10 mouse cellular contexts compared by ENCODE assay signal in the genomic region with DNA sequence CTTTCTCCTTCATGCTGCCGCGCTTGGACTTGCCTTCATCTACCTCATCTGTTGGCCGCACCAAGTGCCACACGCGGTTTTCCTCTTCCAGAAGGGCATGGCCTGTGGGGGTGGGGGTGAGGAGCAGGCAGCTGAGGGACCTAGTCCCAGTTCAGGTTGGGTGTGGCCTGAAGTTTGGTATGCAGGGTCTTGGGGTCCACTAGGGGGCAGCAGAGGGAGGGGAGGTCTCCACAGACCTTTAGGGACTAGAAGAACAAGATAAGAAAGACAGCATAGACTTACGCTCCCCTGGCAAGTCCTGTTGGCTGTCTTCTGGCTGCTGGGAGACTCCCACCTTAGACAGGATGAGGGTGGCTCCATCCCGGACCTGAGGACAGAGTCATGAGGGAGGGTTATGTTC. TPM values are rescaled to one million over a fixed set of nuclear protein-coding genes. Genes with fewer than 3 reads are reported as not detected.
DNase-seq lines count a peak whose midpoint lies in the region; ATAC-seq and TF ChIP-seq lines count a peak whose summit lies in the region.
"Had no signal": no experiment of that assay in that cellular context is flagged by ENCODE, and none has a peak within 500 bp of the region (broad histone marks: within the 10 kb centered on the region; RNA-seq: fewer than 3 reads in every experiment).

No protein-coding gene starts in this region.

- no peak overlapping the region for H3K4me2 ChIP-seq in midbrain, postnatal 0 days (ENCODE audit: low read depth, low read length, poor library complexity, severe bottlenecking)
- H3K4me2 ChIP-seq: embryonic facial prominence, embryonic 15.5 days had no signal

- H3K9me3 ChIP-seq in midbrain, postnatal 0 days (ENCODE audit: low read length) = no peaks in the 10 kb centered on the region
- H3K9me3 ChIP-seq: embryonic facial prominence, embryonic 15.5 days had no signal

- H3K27me3 ChIP-seq in midbrain, postnatal 0 days (ENCODE audit: insufficient read depth, low read length) = no peaks in the 10 kb centered on the region
- H3K27me3 ChIP-seq: embryonic facial prominence, embryonic 15.5 days had no signal

- no peak overlapping the region for H3K9ac ChIP-seq in midbrain, postnatal 0 days (replicated peaks; ENCODE audit: low read length, poor library complexity, severe bottlenecking)
- H3K9ac ChIP-seq: embryonic facial prominence, embryonic 15.5 days had no signal

- DNase-seq in left cerebral cortex, adult 18-20 months (ENCODE audit: low spot score in 2 of 2) = peak; percentile 55 to 68
- DNase-seq in left cerebral cortex, adult 11 months (ENCODE audit: low spot score) = no peak
- peak; percentile 70 for DNase-seq in WW6 (ENCODE audit: low read depth, low spot score)
- DNase-seq in embryo, embryonic 10 days (ENCODE audit: low spot score) = peak; percentile 66
- peak; percentile 69 to 73 for DNase-seq in heart, adult 9 months (ENCODE audit: low spot score in 2 of 2)
- peak; percentile 63 to 74 for DNase-seq in layer of hippocampus, postnatal 10 days (ENCODE audit: low spot score in 2 of 2)
- peak; percentile 65 for DNase-seq in midbrain, postnatal 0 days (ENCODE audit: low spot score)
- DNase-seq in thymus, postnatal 36 days = peak; percentile 69 to 71

- TF ChIP-seq CTCF in midbrain, postnatal 0 days (IDR thresholded peaks at IDR 0.05) = peak; percentile 79

- WGBS in midbrain, postnatal 0 days = 64% methylated on average over 7 of the region's 7 CpGs

- H3K4me3 ChIP-seq in midbrain, postnatal 0 days (ENCODE audit: low read depth, low read length) = no peak overlapping the region
- H3K4me3 ChIP-seq: embryonic facial prominence, embryonic 15.5 days had no signal

- no peak overlapping the region for H3K27ac ChIP-seq in midbrain, postnatal 0 days (ENCODE audit: low read depth, low read length)
- H3K27ac ChIP-seq: embryonic facial prominence, embryonic 15.5 days; macrophage had no signal

- H3K4me1 ChIP-seq in midbrain, postnatal 0 days (ENCODE audit: insufficient read depth, low read length) = no peaks in the 10 kb centered on the region
- H3K4me1 ChIP-seq: embryonic facial prominence, embryonic 15.5 days had no signal

- peaks cover 89% of the 10 kb centered on the region for H3K36me3 ChIP-seq in midbrain, postnatal 0 days (ENCODE audit: insufficient read depth, low read length)

- 0 out of 2 replicates have a peak, but pooled peaks have one; percentile 21 for ATAC-seq in midbrain, postnatal 0 days (ENCODE audit: low FRiP score)

RNA-seq across cellular contexts. Expression of gene Mapk11, which starts 8.5 kb away (rescaled TPM):
- 10 to 100 TPM; 49.1 to 55.1 TPM for total RNA-seq in left cerebral cortex, adult 18-20 months (2021)
- total RNA-seq in layer of hippocampus, postnatal 10 days (2021) = 10 to 100 TPM; 18.4 to 25.3 TPM
- total RNA-seq in midbrain, postnatal 0 days (2014; rRNA removed) = 26.9 and 34.8 TPM in 2 replicates
- 18.9 and 19.3 TPM in 2 replicates for polyA plus RNA-seq in midbrain, postnatal 0 days (2015; fragmentation: Nextera tagmentation; extraction: Ambion mirVana)

RNA-seq across cellular contexts. Expression of gene Mapk12, which starts 17.5 kb away (rescaled TPM):
- total RNA-seq in left cerebral cortex, adult 18-20 months (2021) = 1 to 10 TPM; 7.4 to 9.2 TPM
- 1 to 10 TPM; 4.0 to 5.5 TPM for total RNA-seq in layer of hippocampus, postnatal 10 days (2021)
- 1.5 and 4.7 TPM in 2 replicates for total RNA-seq in midbrain, postnatal 0 days (2014; rRNA removed)
- 2.0 and 3.2 TPM in 2 replicates for polyA plus RNA-seq in midbrain, postnatal 0 days (2015; fragmentation: Nextera tagmentation; extraction: Ambion mirVana)

RNA-seq across cellular contexts. Expression of gene Plxnb2, which starts 22.6 kb away (rescaled TPM):
- total RNA-seq in left cerebral cortex, adult 18-20 months (2021) = 10 to 100 TPM; 47.3 to 54.9 TPM
- total RNA-seq in layer of hippocampus, postnatal 10 days (2021) = 10 to 100 TPM; 65.4 to 78.2 TPM
- total RNA-seq in midbrain, postnatal 0 days (2014; rRNA removed) = 153 and 199 TPM in 2 replicates
- polyA plus RNA-seq in midbrain, postnatal 0 days (2015; fragmentation: Nextera tagmentation; extraction: Ambion mirVana) = 46.8 and 50.4 TPM in 2 replicates

RNA-seq across cellular contexts. Expression of gene Hdac10, which starts 29.5 kb away (rescaled TPM):
- 10 to 100 TPM; 15.2 to 15.8 TPM for total RNA-seq in left cerebral cortex, adult 18-20 months (2021)
- total RNA-seq in layer of hippocampus, postnatal 10 days (2021) = 10 to 100 TPM; 17.2 to 19.4 TPM
- total RNA-seq in midbrain, postnatal 0 days (2014; rRNA removed) = 24.4 and 26.4 TPM in 2 replicates
- 24.5 and 25.6 TPM in 2 replicates for polyA plus RNA-seq in midbrain, postnatal 0 days (2015; fragmentation: Nextera tagmentation; extraction: Ambion mirVana)

RNA-seq across cellular contexts. Expression of gene Tubgcp6, which starts 35.0 kb away (rescaled TPM):
- total RNA-seq in left cerebral cortex, adult 18-20 months (2021) = 10 to 100 TPM; 31.4 to 34.6 TPM
- total RNA-seq in layer of hippocampus, postnatal 10 days (2021) = 10 to 100 TPM; 26.5 to 30.0 TPM
- 46.1 and 68.0 TPM in 2 replicates for total RNA-seq in midbrain, postnatal 0 days (2014; rRNA removed)
- polyA plus RNA-seq in midbrain, postnatal 0 days (2015; fragmentation: Nextera tagmentation; extraction: Ambion mirVana) = 10.8 and 11.0 TPM in 2 replicates
